Mouse (Mus musculus): Measurements from ENCODE around the gene Prss32.

Prss32 gene

GRCm38 (mm10) chr17:23843812-23844273 is at the start of gene Prss32, which contains the start of gene Prss41:
Prss32 (plus strand) TSS chr17:23843855.
Prss41 (minus strand) TSS chr17:23844172.
- DNase-seq (ENCODE audit: low read depth, low spot score) = peak; percentile 66

GRCm38 (mm10) chr17:23795323-23795722 is 48.3 kb upstream of the Prss32 start:
- no peak for DNase-seq (ENCODE audit: low read depth, low spot score)

GRCm38 (mm10) chr17:23797316-23797715 is 46.3 kb upstream of the Prss32 start:
- DNase-seq (ENCODE audit: low read depth, low spot score) = no peak

- DNase-seq (ENCODE audit: low read depth, low spot score) = no peak
Measured at GRCm38 (mm10) chr17:23801627-23802026, 42.0 kb upstream of the Prss32 start.

GRCm38 (mm10) chr17:23802746-23803365 is 40.8 kb upstream of the Prss32 start:
- DNase-seq (ENCODE audit: low read depth, low spot score) = peak; percentile 96

GRCm38 (mm10) chr17:23803366-23804041 is 40.2 kb upstream of the Prss32 start:
- peak; percentile 86 for DNase-seq (ENCODE audit: low read depth, low spot score)

- DNase-seq (ENCODE audit: low read depth, low spot score) = no peak
Measured at GRCm38 (mm10) chr17:23804426-23805085, 39.1 kb upstream of the Prss32 start.

GRCm38 (mm10) chr17:23806867-23807266 is 36.8 kb upstream of the Prss32 start:
- no peak for DNase-seq (ENCODE audit: low read depth, low spot score)

GRCm38 (mm10) chr17:23807918-23808317 is 35.7 kb upstream of the Prss32 start:
- DNase-seq (ENCODE audit: low read depth, low spot score) = no peak

GRCm38 (mm10) chr17:23815641-23816040 is 28.0 kb upstream of the Prss32 start:
- DNase-seq (ENCODE audit: low read depth, low spot score) = no peak

GRCm38 (mm10) chr17:23818579-23818978 is 25.1 kb upstream of the Prss32 start:
- DNase-seq (ENCODE audit: low read depth, low spot score) = no peak

- no peak for DNase-seq (ENCODE audit: low read depth, low spot score)
Measured at GRCm38 (mm10) chr17:23819235-23819634, 24.4 kb upstream of the Prss32 start.

GRCm38 (mm10) chr17:23820731-23821130 is 22.9 kb upstream of the Prss32 start:
- DNase-seq (ENCODE audit: low read depth, low spot score) = no peak

- no peak for DNase-seq (ENCODE audit: low read depth, low spot score)
Measured at GRCm38 (mm10) chr17:23822094-23822493, 21.6 kb upstream of the Prss32 start.

GRCm38 (mm10) chr17:23823018-23823417 is 20.6 kb upstream of the Prss32 start:
- DNase-seq (ENCODE audit: low read depth, low spot score) = no peak

GRCm38 (mm10) chr17:23823614-23824013 is 20.0 kb upstream of the Prss32 start:
- no peak for DNase-seq (ENCODE audit: low read depth, low spot score)

- no peak for DNase-seq (ENCODE audit: low read depth, low spot score)
Measured at GRCm38 (mm10) chr17:23825591-23825990, 18.1 kb upstream of the Prss32 start.

- no peak for DNase-seq (ENCODE audit: low read depth, low spot score)
Measured at GRCm38 (mm10) chr17:23828271-23829001, 15.2 kb upstream of the Prss32 start.

- peak; percentile 72 for DNase-seq (ENCODE audit: low read depth, low spot score)
Measured at GRCm38 (mm10) chr17:23829064-23829619, 14.5 kb upstream of the Prss32 start, which contains the start of gene Elob. Elob (minus strand) TSS chr17:23829136.

- no peak for DNase-seq (ENCODE audit: low read depth, low spot score)
Measured at GRCm38 (mm10) chr17:23831201-23831600, 12.5 kb upstream of the Prss32 start.

GRCm38 (mm10) chr17:23836006-23836575 is 7.6 kb upstream of the Prss32 start, which contains the start of gene Prss33:
Prss33 (minus strand) TSS chr17:23836056.
- no peak for DNase-seq (ENCODE audit: low read depth, low spot score)

Data from embryo, embryonic 11.5 days (tissue).